Mouse (Mus musculus) liver, adult 2 months (tissue): Measurements from ENCODE around the gene Wbp1.

ENCODE experiments used
- CTCF ChIP-seq: fragments of 200-500 bp; IDR thresholded peaks from 2 replicates; pipeline ENCODE4 v1.5.1; 2011; ENCODE audit warnings: low read depth, low read length, control low read depth
- POLR2A ChIP-seq: fragments of 200-500 bp; IDR thresholded peaks from 2 replicates; pipeline ENCODE4 v1.6.1; 2011; ENCODE audit warnings: low read length, control low read depth; ENCODE audit not compliant: insufficient read depth; ENCODE audit errors: extremely low read depth

DNA sequence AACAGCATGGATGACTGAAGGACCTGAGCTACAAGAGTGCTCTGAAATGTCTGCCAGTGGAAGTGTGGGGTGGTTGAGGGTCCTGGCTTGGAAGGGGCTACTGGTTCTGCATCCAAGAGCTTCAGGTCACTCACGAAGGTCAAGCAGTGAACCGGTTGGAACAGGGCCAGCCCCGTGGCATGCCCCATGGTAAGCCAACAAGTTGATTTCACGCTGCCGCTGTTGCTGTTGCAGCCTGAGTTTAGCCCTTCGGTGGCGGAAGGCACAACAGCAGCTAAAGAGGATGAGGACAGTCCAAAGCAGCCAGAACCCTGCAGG lies 1.7 kb downstream of the Wbp1 start:
- no peak for TF ChIP-seq CTCF
- no peak for TF ChIP-seq POLR2A
